Mouse (Mus musculus) frontal cortex, postnatal 14 days (tissue): Measurements from ENCODE around the gene 1700012B07Rik.

Experiments used
- DNase-seq, 2 experiments: peaks; one replicate each; pipeline ENCODE4 v3.0.0; 2022; ENCODE audit warnings: low spot score in 2 of 2

The 1700012B07Rik gene

DNA sequence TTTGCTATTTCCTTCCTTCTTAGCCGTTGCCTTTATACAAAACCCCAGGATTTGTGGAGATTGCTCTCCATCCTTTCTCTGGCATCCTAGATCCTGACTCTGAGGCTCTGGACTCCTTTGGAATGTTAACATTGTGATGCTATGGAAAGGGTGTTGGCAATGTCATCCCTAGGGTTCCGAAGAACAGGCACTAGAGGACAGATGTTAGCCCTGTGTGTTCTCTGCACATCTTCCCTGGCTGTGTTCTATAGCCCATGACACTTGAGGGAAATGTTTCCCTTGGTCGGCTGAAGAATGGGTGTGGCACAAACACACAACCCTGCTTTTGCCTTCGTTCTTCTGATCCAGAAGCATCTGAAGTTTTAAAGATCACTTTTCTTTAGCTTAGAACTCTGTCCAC lies at the start of gene 1700012B07Rik:
Gene 1700012B07Rik, minus strand, starts transcription at position 101 of the 400 bp plus-strand sequence.
- no peak for DNase-seq

DNA sequence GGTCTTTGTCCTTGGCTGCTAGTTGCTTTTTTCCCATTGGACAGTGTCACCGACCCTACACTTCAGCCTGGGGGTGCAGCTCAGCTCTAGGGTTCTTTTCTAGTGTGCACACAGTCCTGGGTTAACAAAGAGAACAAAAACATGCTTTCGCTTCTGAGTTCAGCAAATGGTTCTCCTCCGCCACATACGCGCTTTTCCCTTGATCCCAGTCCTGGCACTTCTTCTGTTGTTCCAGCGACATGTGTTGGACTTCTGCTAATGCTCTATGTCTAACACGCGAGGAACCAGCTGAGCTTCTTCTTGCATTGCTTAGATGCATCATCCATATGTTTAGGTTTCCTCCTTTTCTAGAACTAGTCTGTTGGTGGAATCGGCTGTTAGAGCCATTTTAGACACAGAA lies 48.9 kb upstream of the 1700012B07Rik start:
- no peak for DNase-seq

- no peak for DNase-seq
Measured at GRCm38 (mm10) chr11:109875834-109876233, 48.0 kb upstream of the 1700012B07Rik start.

DNA sequence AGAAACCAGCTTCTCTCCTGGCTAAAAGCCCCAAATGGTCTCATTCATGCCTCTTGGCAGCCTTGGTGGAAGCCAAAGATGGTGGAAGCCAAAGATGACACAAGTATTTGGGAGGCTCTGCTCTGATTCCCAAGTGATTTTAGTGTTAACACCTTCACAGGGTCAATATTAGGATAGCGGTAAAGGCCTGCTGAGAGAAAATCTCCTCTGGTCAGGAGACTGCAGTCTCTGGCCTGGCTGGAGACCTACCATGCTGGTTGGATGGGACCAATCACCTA lies 47.6 kb upstream of the 1700012B07Rik start:
- DNase-seq, result no peak

DNA sequence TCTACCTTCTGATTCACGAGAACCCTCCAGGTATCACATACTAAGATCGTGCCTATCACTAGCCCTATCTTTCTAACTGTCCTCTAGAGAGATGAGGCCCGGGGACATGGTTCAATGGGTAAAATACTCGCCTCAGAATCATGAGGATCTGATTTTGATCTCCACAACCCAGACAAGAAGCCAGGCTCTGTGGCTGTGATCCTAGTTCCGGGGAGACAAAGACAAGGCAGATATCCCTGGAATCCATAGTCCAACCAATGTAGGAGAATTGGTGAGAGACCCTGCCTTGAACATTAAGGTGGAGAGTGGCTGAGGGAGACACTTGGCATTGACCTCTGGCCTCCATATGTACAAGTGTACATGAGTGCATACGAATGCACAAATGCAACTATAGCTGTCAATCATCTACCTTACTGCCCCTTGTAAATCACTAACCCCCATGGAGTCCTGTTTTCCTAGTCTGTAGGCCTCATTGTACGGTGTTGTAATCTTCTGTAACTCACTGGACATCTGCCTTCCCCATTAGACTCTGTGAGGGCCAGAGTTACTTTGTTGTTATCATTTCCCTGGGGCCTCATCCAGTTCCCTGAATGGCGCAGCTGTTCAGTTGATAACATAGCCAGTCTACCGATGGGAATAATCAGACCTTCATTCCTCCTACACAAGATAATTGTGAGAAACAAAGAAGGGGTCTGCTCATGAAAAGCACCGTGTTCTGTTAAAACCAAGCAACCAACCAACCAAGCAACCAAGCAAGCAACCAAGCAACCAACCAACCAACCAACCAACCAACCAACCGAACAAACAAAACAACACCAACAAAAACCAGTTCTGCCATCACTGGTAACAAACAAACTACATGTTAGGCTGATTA lies 47.0 kb upstream of the 1700012B07Rik start:
- no peak for DNase-seq

- DNase-seq, result no peak
Measured at GRCm38 (mm10) chr11:109873852-109874610, 46.2 kb upstream of the 1700012B07Rik start.

- no peak for DNase-seq
Measured at GRCm38 (mm10) chr11:109873161-109873775, 45.4 kb upstream of the 1700012B07Rik start.

DNA sequence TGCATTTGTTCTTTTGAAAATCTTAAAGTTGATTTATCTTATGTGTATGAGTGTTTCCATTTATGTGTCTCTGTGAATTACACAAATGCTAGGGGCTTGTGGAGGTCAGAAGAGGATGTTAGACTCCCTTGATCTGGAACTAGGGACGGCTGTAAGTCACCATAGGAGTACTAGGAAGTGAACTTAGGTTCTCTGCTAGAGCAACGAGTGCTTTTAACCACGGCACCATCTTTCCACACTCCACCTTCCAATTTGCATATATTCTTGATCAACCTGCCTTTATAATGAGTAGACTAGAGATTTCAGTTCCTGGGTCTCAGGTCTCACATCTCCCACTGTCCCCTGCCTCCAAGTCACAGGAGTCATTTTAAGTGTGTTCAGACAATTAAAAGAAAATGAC lies 44.8 kb upstream of the 1700012B07Rik start:
- DNase-seq, result no peak

DNA sequence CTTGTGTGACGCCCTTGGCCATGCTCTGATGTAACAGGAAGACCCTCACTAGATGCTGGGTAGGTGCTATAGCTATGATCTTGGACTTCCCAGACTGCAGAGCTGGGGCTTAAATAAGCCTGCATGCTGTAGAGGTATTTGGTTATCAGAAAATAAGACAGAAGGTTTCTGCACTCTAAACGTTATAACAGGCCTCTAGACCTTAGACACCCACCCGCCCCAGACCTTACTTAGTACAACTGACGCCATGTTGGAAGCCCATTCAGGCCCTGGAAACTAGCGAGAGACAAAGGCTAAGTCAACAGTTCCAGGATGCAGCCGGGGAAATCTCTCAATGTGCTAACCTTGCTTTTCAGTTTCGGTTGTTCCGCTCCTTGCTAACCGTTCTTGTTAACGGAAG lies 44.2 kb upstream of the 1700012B07Rik start:
- no peak for DNase-seq

GRCm38 (mm10) chr11:109867861-109868260 lies 40.0 kb upstream of the 1700012B07Rik start:
- DNase-seq, result no peak

DNA sequence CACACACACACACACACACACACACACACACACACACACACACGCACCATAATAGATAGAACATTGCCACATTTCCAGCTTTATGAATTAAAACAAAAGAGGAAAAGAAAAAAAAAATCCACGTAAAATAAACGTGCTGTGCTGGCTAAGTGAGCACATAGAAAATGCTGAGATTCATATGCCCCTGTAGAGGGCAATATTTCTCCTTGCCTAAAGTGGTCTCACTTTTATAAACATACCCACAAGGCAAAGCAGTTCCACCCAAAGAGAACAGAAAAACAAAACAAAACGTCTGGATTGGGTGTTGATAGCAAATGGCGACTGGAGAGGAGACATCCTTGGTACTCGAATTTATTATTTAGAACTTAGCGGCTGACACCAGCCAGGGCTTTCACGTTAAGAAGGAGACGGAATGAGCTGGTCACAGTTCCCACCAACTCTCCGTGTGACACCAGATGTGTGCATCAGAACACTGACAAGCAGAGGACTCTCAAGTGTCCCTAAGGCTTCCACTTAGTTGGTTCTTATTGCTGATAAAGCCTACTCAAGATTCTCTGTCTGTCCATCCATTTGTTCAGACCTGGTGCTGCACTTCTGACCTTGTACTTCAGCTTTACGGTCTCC lies 38.8 kb upstream of the 1700012B07Rik start:
- no peak for DNase-seq

DNA sequence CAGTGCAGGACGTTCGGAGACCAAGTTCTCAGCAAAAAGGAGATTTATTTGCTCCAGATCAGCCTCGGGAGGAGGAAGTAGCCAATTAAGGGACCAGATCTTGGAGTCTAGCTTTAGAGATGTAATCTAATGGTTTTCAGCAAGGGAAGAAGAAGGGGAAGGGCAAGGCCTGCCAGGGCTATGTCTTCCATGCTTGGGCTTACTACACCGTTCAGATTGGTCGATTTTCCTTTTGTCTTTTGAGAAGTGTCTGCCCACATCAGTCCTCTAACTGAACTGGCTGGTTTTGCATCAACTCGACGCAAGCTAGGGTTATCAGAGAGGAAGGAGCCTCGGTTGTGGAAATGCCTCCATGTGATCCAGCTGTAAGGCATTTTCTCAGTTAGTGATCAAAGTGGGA lies 37.7 kb upstream of the 1700012B07Rik start:
- DNase-seq, result no peak

GRCm38 (mm10) chr11:109863951-109864350 lies 36.1 kb upstream of the 1700012B07Rik start:
- DNase-seq, result no peak

DNA sequence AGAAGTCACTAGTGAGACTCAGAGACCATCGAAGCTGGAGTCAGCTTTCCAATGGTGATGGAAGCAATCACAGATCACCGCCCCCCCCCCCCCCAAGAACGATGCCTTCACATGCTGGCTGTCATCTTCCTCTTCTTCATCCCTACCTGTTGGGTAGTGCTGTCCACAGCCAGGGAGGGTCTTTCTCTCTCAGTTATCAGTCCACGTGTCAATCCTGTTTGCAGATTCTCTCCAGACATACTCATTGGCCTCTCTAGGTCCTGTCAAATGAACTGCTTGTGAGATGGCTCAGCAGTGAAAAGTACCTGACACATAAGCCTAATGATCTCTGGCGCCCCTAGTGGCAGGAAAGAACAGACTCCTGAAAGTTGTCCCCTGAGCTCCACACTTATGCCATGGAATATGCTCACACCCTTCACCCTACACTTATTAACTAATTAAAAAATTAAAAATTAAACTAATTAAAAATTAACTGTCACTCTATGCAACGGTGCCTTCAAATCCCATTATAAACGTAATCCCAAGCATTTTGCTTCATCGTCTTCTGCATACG lies 35.4 kb upstream of the 1700012B07Rik start:
- DNase-seq, result no peak

GRCm38 (mm10) chr11:109860508-109860907 lies 32.7 kb upstream of the 1700012B07Rik start:
- peak; percentile 76 to 91 for DNase-seq

DNA sequence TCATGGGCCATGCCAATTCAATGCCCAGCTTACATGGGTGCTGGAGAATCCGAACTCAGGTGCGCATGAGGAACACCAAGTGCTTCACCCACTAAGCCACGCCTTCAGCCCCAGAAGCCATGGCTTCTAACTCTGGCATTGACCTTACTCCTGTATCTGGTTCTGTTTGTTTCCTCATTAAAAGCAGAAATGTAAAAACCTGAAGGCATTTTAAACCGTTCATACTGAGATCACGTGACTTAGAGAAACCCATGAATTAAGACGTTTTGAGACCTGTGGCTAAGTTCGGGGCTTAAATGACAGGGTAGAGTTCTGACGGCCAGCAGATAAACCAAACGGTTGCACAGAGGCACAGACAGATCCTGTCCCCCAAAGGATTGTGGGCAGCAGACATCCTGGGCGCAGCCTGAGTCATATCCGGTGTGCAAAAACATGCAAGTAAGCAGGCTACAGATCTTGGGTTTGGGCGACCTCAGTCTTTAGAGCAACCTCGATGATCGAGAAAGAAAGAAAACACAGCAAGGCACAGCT lies 32.2 kb upstream of the 1700012B07Rik start:
- DNase-seq, result no peak

GRCm38 (mm10) chr11:109859441-109859840 lies 31.6 kb upstream of the 1700012B07Rik start:
- DNase-seq, result no peak

DNA sequence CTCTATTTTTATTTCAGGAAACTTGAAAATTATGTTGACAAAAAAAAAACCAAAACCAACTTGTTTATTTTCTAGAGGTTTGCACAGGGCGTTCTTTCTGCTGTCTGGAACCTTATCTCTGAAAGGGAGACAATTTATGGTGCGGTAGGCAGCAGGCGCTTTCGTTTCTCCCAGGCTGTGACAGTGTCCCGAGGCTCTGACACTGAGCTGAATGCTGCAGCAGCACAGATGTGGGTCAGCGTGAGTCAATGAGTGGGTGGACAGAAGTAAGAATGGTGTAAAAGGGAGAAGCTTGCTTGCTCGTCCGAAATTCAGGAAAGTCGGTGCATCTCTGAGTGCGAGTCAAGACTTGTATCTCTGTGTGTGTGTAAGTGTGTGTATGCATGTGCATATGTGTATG lies 29.2 kb upstream of the 1700012B07Rik start:
- no peak for DNase-seq

GRCm38 (mm10) chr11:109854056-109854455 lies 26.2 kb upstream of the 1700012B07Rik start:
- no peak for DNase-seq

- no peak for DNase-seq
Measured at GRCm38 (mm10) chr11:109853228-109853966, 25.6 kb upstream of the 1700012B07Rik start.

DNA sequence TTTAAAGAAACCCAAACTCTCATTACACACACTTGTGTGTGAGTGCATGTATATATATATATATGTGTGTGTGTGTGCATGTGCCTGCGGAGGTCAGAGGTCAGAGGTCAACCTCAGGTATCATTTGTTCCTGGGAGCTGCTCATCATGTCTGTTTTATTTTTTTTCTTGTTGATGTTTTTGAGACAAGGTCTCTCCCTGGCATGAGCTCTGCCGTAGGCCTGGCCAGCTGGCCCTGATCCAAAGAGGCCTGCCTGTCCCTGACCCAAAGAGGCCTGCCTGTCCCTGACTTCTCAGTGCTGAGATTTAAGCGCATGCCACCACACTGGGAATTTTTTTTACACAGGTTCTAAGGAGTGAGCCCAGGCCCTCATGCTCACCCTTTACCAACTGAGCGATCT lies 24.1 kb upstream of the 1700012B07Rik start:
- DNase-seq, result no peak
